Mouse (Mus musculus) ES-Bruce4 (cell line): ENCODE measurements around the gene Dnajc5.

Experiments
- CTCF ChIP-seq: IDR thresholded peaks from one replicate; pipeline ENCODE4 v1.8.1; 2011; ENCODE audit warnings: low read depth, low read length
- EP300 ChIP-seq: IDR thresholded peaks from 2 replicates; pipeline ENCODE4 v1.6.1; 2011; ENCODE audit warnings: low read depth, low read length; ENCODE audit not compliant: insufficient read depth
- POLR2A ChIP-seq: IDR thresholded peaks from one replicate; pipeline ENCODE4 v1.8.1; 2011; ENCODE audit warnings: low read length; ENCODE audit not compliant: insufficient read depth

DNA sequence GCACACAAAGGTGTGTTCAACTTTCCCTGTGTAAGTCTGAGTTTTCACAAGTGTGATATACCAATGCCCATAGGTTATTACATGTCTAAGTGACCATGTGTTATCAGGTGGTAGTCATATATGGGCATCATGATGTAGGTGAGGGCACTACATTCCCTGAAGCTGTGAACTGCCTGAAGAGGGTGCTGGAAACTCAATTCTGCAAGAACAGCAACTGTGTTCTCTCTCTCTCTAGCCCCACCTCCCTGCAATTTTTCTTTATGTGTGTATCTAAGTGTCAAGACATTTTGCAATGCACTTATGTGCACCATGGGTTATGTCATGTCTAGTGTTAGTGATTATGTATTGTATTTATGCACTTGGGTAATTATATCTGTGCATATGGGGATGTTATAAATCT lies 73.7 kb downstream of the Dnajc5 start:
- TF ChIP-seq POLR2A, result no peak
- no peak for TF ChIP-seq EP300
- no peak for TF ChIP-seq CTCF
